Mouse (Mus musculus) CD4-positive, CD25-positive, alpha-beta regulatory T cell, adult 2 months (primary cell): ENCODE measurements at regions not wholly inside any gene's neighbourhood (a gene's known extent, or its start where the extent isn't known, plus 50 kb on each side); places are given as distances from the start of the nearest gene placed in this dataset.
"Not testable (repeated sequence)": the region's sequence is repeated elsewhere in the genome, so short reads cannot be mapped to it uniquely, and the experiment has no call there.

ENCODE experiments used
- DNase-seq: peaks from one replicate; pipeline ENCODE4 v3.0.0-alpha.2; 2012; ENCODE audit warnings: low read depth, low spot score

GRCm38 (mm10) chr12:15416180-15416766 is 400.4 kb downstream of the Trib2 start:
- DNase-seq: no peak

- no peak for DNase-seq
Measured at GRCm38 (mm10) chr12:15410419-15410818, 406.3 kb downstream of the Trib2 start.

GRCm38 (mm10) chr12:15407577-15407976 is 409.1 kb downstream of the Trib2 start:
- not testable (repeated sequence) for DNase-seq

GRCm38 (mm10) chr12:15392641-15393040 is 424.1 kb downstream of the Trib2 start:
- no peak for DNase-seq

GRCm38 (mm10) chr12:15388574-15388973 is 428.1 kb downstream of the Trib2 start:
- DNase-seq: no peak

GRCm38 (mm10) chr12:15357808-15358207 is 458.9 kb downstream of the Trib2 start:
- DNase-seq: no peak

GRCm38 (mm10) chr12:15320697-15321449 is 495.8 kb downstream of the Trib2 start:
- no peak for DNase-seq

GRCm38 (mm10) chr12:15319647-15320046 is 497.1 kb downstream of the Trib2 start:
- DNase-seq: no peak

- DNase-seq: no peak
Measured at GRCm38 (mm10) chr12:15294898-15295297, 521.8 kb downstream of the Trib2 start.

- no peak for DNase-seq
Measured at GRCm38 (mm10) chr12:15262165-15262564, 554.6 kb downstream of the Trib2 start.

GRCm38 (mm10) chr12:15261604-15262003 is 555.1 kb downstream of the Trib2 start:
- no peak for DNase-seq

GRCm38 (mm10) chr12:15260907-15261415 is 555.8 kb downstream of the Trib2 start:
- DNase-seq: no peak

GRCm38 (mm10) chr12:15244966-15245365 is 571.8 kb downstream of the Trib2 start:
- no peak for DNase-seq

GRCm38 (mm10) chr12:15222497-15223170 is 594.1 kb downstream of the Trib2 start:
- no peak for DNase-seq

GRCm38 (mm10) chr12:15218504-15218903 is 598.2 kb downstream of the Trib2 start:
- no peak for DNase-seq

- no peak for DNase-seq
Measured at GRCm38 (mm10) chr12:15216180-15216579, 600.5 kb downstream of the Trib2 start.

- DNase-seq: no peak
Measured at GRCm38 (mm10) chr12:15174411-15175041, 642.2 kb downstream of the Trib2 start.

GRCm38 (mm10) chr12:15162605-15163004 is 654.1 kb downstream of the Trib2 start:
- DNase-seq: no peak

- no peak for DNase-seq
Measured at GRCm38 (mm10) chr12:15161864-15162263, 654.9 kb downstream of the Trib2 start.

- no peak for DNase-seq
Measured at GRCm38 (mm10) chr12:15160478-15160998, 656.2 kb downstream of the Trib2 start.

- DNase-seq: no peak
Measured at GRCm38 (mm10) chr12:15146398-15146797, 670.3 kb downstream of the Trib2 start.

- no peak for DNase-seq
Measured at GRCm38 (mm10) chr12:15137039-15137438, 679.7 kb downstream of the Trib2 start.
